Mouse (Mus musculus): ENCODE measurements around the gene Btbd35f27. TPM values are rescaled to one million over a fixed set of nuclear protein-coding genes. Genes with fewer than 3 reads are reported as not detected.
"Not testable (repeated sequence)": the region's sequence is repeated elsewhere in the genome, so short reads cannot be mapped to it uniquely, and the experiment has no call there.

Gene Btbd35f27
- total RNA-seq (2021) = not detected
- long read RNA-seq, experiment 1 = 0 reads
- long read RNA-seq, experiment 2 = 0 reads

DNA sequence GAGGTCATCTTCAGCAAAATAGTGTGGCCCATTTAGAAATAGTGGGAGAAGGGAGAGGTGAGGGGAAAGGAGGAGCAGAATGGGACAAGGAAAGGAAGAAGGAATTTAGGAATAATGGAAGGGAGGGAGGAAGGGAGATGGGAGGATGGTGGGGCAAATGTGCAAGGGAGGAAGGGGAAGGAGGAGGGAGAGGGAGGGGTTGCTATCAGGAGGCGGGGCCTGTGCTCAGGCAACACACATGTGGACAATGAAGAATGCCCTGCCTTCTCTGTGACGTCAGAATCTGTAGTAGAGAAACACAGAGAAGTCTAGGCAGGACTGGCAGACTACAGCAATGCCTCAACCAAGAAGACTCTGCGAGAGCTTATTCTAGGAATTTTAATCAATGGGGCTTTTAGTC, at the start of gene Btbd35f27:
Gene Btbd35f27, plus strand, starts transcription at position 301 of the 400 bp plus-strand sequence.
- intact Hi-C loops (cut with DNase I; ENCODE audit: low total_unique reads); DNase-seq: not testable (repeated sequence)

Other genes with a start within 250 kb of the Btbd35f27 start
- gene Btbd35f4, start 151.6 kb upstream of the Btbd35f27 start, total RNA-seq (2021) = not detected

Data from gastrocnemius, postnatal 14 days (tissue).